In the genomic region with DNA sequence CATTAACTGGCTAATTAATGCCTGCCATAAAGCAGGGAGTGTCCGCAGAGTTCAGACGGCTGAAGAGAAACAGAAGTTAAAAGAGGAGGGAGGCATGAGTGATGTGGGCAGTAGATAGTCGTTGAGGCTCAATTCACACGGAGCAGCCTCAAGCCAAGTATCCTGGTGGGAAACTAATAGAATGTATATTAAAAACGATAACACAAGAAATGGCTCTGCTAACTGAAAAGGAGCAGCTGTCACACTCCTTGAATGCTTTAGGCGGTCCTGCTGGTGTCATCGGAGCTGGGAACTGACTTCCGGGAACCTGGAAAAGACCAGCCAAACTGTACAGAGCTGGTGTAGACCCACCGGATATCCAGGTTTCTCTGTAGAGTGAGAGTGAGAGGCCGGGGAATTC, we compare ENCODE assay signal across 16 mouse cellular contexts. TPM values are rescaled to one million over a fixed set of nuclear protein-coding genes. Genes with fewer than 3 reads are reported as not detected.
DNase-seq lines count a peak whose midpoint lies in the region; ATAC-seq and TF ChIP-seq lines count a peak whose summit lies in the region.
"Had no signal": no experiment of that assay in that cellular context is flagged by ENCODE, and none has a peak within 500 bp of the region (broad histone marks: within the 10 kb centered on the region; RNA-seq: fewer than 3 reads in every experiment).

No protein-coding gene starts in this region.

- no peak overlapping the region for H3K4me3 ChIP-seq in heart, embryonic 14.5 days (ENCODE audit: control insufficient read depth in 1 of 2, insufficient read depth in 1 of 2, low read depth in 1 of 2, low read length in 2 of 2)
- no peak overlapping the region for H3K4me3 ChIP-seq in kidney, embryonic 14.5 days (ENCODE audit: low read length)
- H3K4me3 ChIP-seq in kidney, adult 2 months (ENCODE audit: insufficient read depth, low read depth, low read length) = no peak overlapping the region
- H3K4me3 ChIP-seq in neural tube, embryonic 14.5 days (ENCODE audit: low read depth, low read length) = no peak overlapping the region
- no peak overlapping the region for H3K4me3 ChIP-seq in neural tube, embryonic 15.5 days (replicated peaks)
- no peak overlapping the region for H3K4me3 ChIP-seq in stomach, embryonic 16.5 days (replicated peaks; ENCODE audit: low read length)
- H3K4me3 ChIP-seq: forebrain, embryonic 15.5 days; hindbrain, embryonic 15.5 days; limb, embryonic 15.5 days had no signal

- peak overlapping the region; percentile 10 to 15; a peak in 1 of 4 replicates for H3K27ac ChIP-seq in heart, embryonic 14.5 days (replicated peaks in 1 of 2; ENCODE audit: control insufficient read depth in 1 of 2, insufficient read depth in 1 of 2, low read depth in 2 of 2, low read length in 2 of 2)
- no peak overlapping the region for H3K27ac ChIP-seq in kidney, embryonic 14.5 days (ENCODE audit: low read depth, low read length)
- no peak overlapping the region for H3K27ac ChIP-seq in kidney, adult 2 months (ENCODE audit: insufficient read depth, low read depth, low read length)
- no peak overlapping the region for H3K27ac ChIP-seq in neural tube, embryonic 14.5 days (ENCODE audit: low read depth, low read length)
- no peak overlapping the region for H3K27ac ChIP-seq in neural tube, embryonic 15.5 days (replicated peaks)
- H3K27ac ChIP-seq in stomach, embryonic 16.5 days (ENCODE audit: low read length) = no peak overlapping the region
- H3K27ac ChIP-seq: forebrain, embryonic 15.5 days; hindbrain, embryonic 15.5 days; limb, embryonic 15.5 days had no signal

- 48% methylated on average over 10 of the region's 10 CpGs for WGBS in heart, embryonic 14.5 days
- 29% methylated on average over 10 of the region's 10 CpGs for WGBS in kidney, embryonic 14.5 days
- WGBS in kidney, adult 2 months = 33% methylated on average over 10 of the region's 10 CpGs
- 29% methylated on average over 10 of the region's 10 CpGs for WGBS in neural tube, embryonic 14.5 days
- 34% methylated on average over 10 of the region's 10 CpGs for WGBS in neural tube, embryonic 15.5 days
- WGBS in stomach, embryonic 16.5 days = 30% methylated on average over 10 of the region's 10 CpGs

- no peak for TF ChIP-seq POLR2A in kidney, adult 2 months (IDR thresholded peaks at IDR 0.05; ENCODE audit: low read depth, low read length)

- no peak for DNase-seq in heart, postnatal 10 days
- no peak for DNase-seq in kidney, adult 2 months
- DNase-seq: adrenal gland, postnatal 10 days; cerebellum, adult 2 months; kidney, postnatal 14 days; liver, postnatal 0 days; right cerebral cortex, adult 18-20 months; thymus, postnatal 36 days had no signal

- intact Hi-C loops in heart, postnatal 10 days (cut with DNase I) = no loop called here

- H3K4me1 ChIP-seq in heart, embryonic 14.5 days (ENCODE audit: control insufficient read depth in 2 of 2, insufficient read depth in 2 of 2, low read length in 2 of 2) = peaks cover 2 to 28% of the 10 kb centered on the region in 2 experiments
- peaks cover 9% of the 10 kb centered on the region; the same call in 1 of the 2 replicates for H3K4me1 ChIP-seq in kidney, embryonic 14.5 days (ENCODE audit: control insufficient read depth, insufficient read depth, low read length)
- H3K4me1 ChIP-seq in kidney, adult 2 months (ENCODE audit: control insufficient read depth, insufficient read depth, low read length) = no peaks in the 10 kb centered on the region
- no peaks in the 10 kb centered on the region for H3K4me1 ChIP-seq in neural tube, embryonic 14.5 days (ENCODE audit: control insufficient read depth, insufficient read depth, low read length)
- 0 out of 2 replicates have a peak, but pooled peaks cover 4% of the 10 kb centered on the region for H3K4me1 ChIP-seq in neural tube, embryonic 15.5 days
- H3K4me1 ChIP-seq in stomach, embryonic 16.5 days (ENCODE audit: control insufficient read depth, insufficient read depth, low read length) = peaks cover 9% of the 10 kb centered on the region
- H3K4me1 ChIP-seq: forebrain, embryonic 15.5 days; hindbrain, embryonic 15.5 days; limb, embryonic 15.5 days had no signal

- no peaks in the 10 kb centered on the region for H3K27me3 ChIP-seq in heart, embryonic 14.5 days (ENCODE audit: control insufficient read depth, insufficient read depth, low read length)
- no peaks in the 10 kb centered on the region for H3K27me3 ChIP-seq in kidney, embryonic 14.5 days (ENCODE audit: control insufficient read depth, insufficient read depth, low read length)
- H3K27me3 ChIP-seq in kidney, adult 2 months (replicated peaks; ENCODE audit: control insufficient read depth, insufficient read depth, low read length) = no peaks in the 10 kb centered on the region
- H3K27me3 ChIP-seq in neural tube, embryonic 14.5 days (ENCODE audit: control insufficient read depth, insufficient read depth, low read length) = no peaks in the 10 kb centered on the region
- H3K27me3 ChIP-seq in neural tube, embryonic 15.5 days (replicated peaks) = no peaks in the 10 kb centered on the region
- H3K27me3 ChIP-seq in stomach, embryonic 16.5 days (ENCODE audit: control insufficient read depth, insufficient read depth, low read length) = no peaks in the 10 kb centered on the region
- H3K27me3 ChIP-seq: forebrain, embryonic 15.5 days; hindbrain, embryonic 15.5 days; limb, embryonic 15.5 days had no signal

- ATAC-seq in heart, embryonic 14.5 days (ENCODE audit: insufficient number of reproducible peaks, insufficient read depth, low FRiP score, low read depth) = no peak
- ATAC-seq in kidney, embryonic 14.5 days (ENCODE audit: low FRiP score, low TSS enrichment) = peak; percentile 66; the same call in 1 of the 2 replicates
- no peak for ATAC-seq in neural tube, embryonic 14.5 days (ENCODE audit: low read depth)
- no peak for ATAC-seq in neural tube, embryonic 15.5 days (ENCODE audit: low FRiP score)
- ATAC-seq in stomach, embryonic 16.5 days (ENCODE audit: insufficient read depth, low FRiP score) = no peak
- ATAC-seq: forebrain, embryonic 15.5 days; liver, postnatal 0 days had no signal

- no peak for TF ChIP-seq CTCF in kidney, adult 2 months (conservative IDR thresholded peaks at IDR 0.05; ENCODE audit: insufficient read depth, insufficient read length, low read depth, low read length)

- H3K4me2 ChIP-seq in heart, embryonic 14.5 days (ENCODE audit: low read length) = no peak overlapping the region
- peak overlapping the region; percentile 8; the same call in 1 of the 2 replicates for H3K4me2 ChIP-seq in kidney, embryonic 14.5 days (replicated peaks; ENCODE audit: low read depth, low read length)
- peak overlapping the region; percentile 12; the same call in 1 of the 2 replicates for H3K4me2 ChIP-seq in neural tube, embryonic 14.5 days (ENCODE audit: low read depth, low read length)
- no peak overlapping the region for H3K4me2 ChIP-seq in neural tube, embryonic 15.5 days
- H3K4me2 ChIP-seq in stomach, embryonic 16.5 days (ENCODE audit: low read depth, low read length) = peak overlapping the region; percentile 32; the same call in 1 of the 2 replicates
- H3K4me2 ChIP-seq: forebrain, embryonic 15.5 days; hindbrain, embryonic 15.5 days; limb, embryonic 15.5 days had no signal

- H3K36me3 ChIP-seq in heart, embryonic 14.5 days (ENCODE audit: control insufficient read depth, insufficient read depth, low read length) = peaks cover 80% of the 10 kb centered on the region
- H3K36me3 ChIP-seq in kidney, embryonic 14.5 days (ENCODE audit: control insufficient read depth, insufficient read depth, low read length) = no peaks in the 10 kb centered on the region
- no peaks in the 10 kb centered on the region for H3K36me3 ChIP-seq in kidney, adult 2 months (ENCODE audit: control insufficient read depth, insufficient read depth, low read length)
- no peaks in the 10 kb centered on the region for H3K36me3 ChIP-seq in neural tube, embryonic 14.5 days (ENCODE audit: control insufficient read depth, insufficient read depth, low read length)
- H3K36me3 ChIP-seq in neural tube, embryonic 15.5 days = no peaks in the 10 kb centered on the region
- H3K36me3 ChIP-seq in stomach, embryonic 16.5 days (ENCODE audit: control insufficient read depth, insufficient read depth, low read length) = no peaks in the 10 kb centered on the region
- H3K36me3 ChIP-seq: forebrain, embryonic 15.5 days; hindbrain, embryonic 15.5 days; limb, embryonic 15.5 days had no signal

- no peak overlapping the region; the same call in 1 of the 2 replicates for H3K9ac ChIP-seq in heart, embryonic 14.5 days (ENCODE audit: low read length)
- no peak overlapping the region for H3K9ac ChIP-seq in kidney, embryonic 14.5 days (ENCODE audit: low read depth, low read length)
- no peak overlapping the region for H3K9ac ChIP-seq in neural tube, embryonic 14.5 days (replicated peaks; ENCODE audit: low read depth, low read length)
- no peak overlapping the region for H3K9ac ChIP-seq in neural tube, embryonic 15.5 days (replicated peaks)
- H3K9ac ChIP-seq in stomach, embryonic 16.5 days (ENCODE audit: low read length) = no peak overlapping the region
- H3K9ac ChIP-seq: forebrain, embryonic 15.5 days; hindbrain, embryonic 15.5 days; limb, embryonic 15.5 days; liver, postnatal 0 days had no signal

- no peaks in the 10 kb centered on the region for H3K9me3 ChIP-seq in heart, embryonic 14.5 days (ENCODE audit: control insufficient read depth, low read length)
- no peaks in the 10 kb centered on the region for H3K9me3 ChIP-seq in kidney, embryonic 14.5 days (ENCODE audit: control insufficient read depth, low read length)
- no peaks in the 10 kb centered on the region for H3K9me3 ChIP-seq in neural tube, embryonic 14.5 days (ENCODE audit: control insufficient read depth, low read length)
- no peaks in the 10 kb centered on the region for H3K9me3 ChIP-seq in neural tube, embryonic 15.5 days (replicated peaks)
- H3K9me3 ChIP-seq in stomach, embryonic 16.5 days (replicated peaks; ENCODE audit: control insufficient read depth, low read length) = no peaks in the 10 kb centered on the region
- H3K9me3 ChIP-seq: forebrain, embryonic 15.5 days; hindbrain, embryonic 15.5 days; limb, embryonic 15.5 days had no signal

RNA-seq across cellular contexts. Expression of gene Slc8a1, which starts 39.4 kb away (rescaled TPM):
- 144 and 159 TPM in 2 replicates for polyA plus RNA-seq in heart, embryonic 14.5 days (2014; fragmentation: Nextera tagmentation; extraction: Ambion mirVana)
- 100 to 1,000 TPM; 595 to 645 TPM for total RNA-seq in heart, postnatal 10 days (2021)
- 11.2 and 21.0 TPM in 2 replicates for polyA plus RNA-seq in kidney, embryonic 14.5 days (2014; fragmentation: Nextera tagmentation; extraction: Ambion mirVana)
- polyA plus RNA-seq in kidney, adult 2 months (2012; rRNA removed) = 15.1 and 15.3 TPM in 2 replicates
- polyA plus RNA-seq in neural tube, embryonic 14.5 days (2014; fragmentation: Nextera tagmentation; extraction: Ambion mirVana) = 33.9 and 62.6 TPM in 2 replicates
- 20.3 and 23.1 TPM in 2 replicates for polyA plus RNA-seq in neural tube, embryonic 15.5 days (2015; fragmentation: Nextera tagmentation; extraction: Ambion mirVana)
- 5.5 and 6.6 TPM in 2 replicates for polyA plus RNA-seq in stomach, embryonic 16.5 days (2015; fragmentation: Nextera tagmentation; extraction: Ambion mirVana)

Comparison
In these comparisons a context has a peak if more than half of its experiments do, and no peak if none do; other contexts are left out.
1. H3K4me2 ChIP-seq: peak in kidney, embryonic 14.5 days (single experiment), neural tube, embryonic 14.5 days (single experiment) and stomach, embryonic 16.5 days (single experiment); none in heart, embryonic 14.5 days (single experiment) and neural tube, embryonic 15.5 days (single experiment).
2. H3K27ac ChIP-seq: peak in heart, embryonic 14.5 days (2 of 2); none in kidney, embryonic 14.5 days (single experiment), kidney, adult 2 months (single experiment), neural tube, embryonic 14.5 days (single experiment), neural tube, embryonic 15.5 days (single experiment) and stomach, embryonic 16.5 days (single experiment).